Mouse (Mus musculus): ENCODE measurements at regions not wholly inside any gene's neighbourhood (a gene's known extent, or its start where the extent isn't known, plus 50 kb on each side); places are given as distances from the start of the nearest gene placed in this dataset.
"Not testable (repeated sequence)": the region's sequence is repeated elsewhere in the genome, so short reads cannot be mapped to it uniquely, and the experiment has no call there.

DNA sequence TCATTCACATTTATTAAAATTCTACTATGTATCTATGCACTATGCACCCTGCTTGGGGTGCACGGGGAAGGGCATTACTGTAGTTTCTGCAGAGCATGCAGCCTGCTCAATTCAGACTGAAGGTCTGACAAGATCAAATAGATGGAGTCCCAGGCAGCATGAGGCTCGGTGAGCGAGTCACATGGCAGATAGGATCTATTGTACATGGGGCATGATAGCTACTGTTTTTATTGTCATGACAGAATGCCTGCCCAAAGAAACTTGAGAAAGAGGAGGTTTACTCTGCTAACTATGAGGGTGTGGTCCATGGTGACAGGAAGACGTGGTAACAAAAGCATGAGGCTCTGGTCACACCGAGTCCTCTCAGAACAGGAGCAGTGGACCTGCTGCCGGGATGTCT, 203.1 kb upstream of the Sesn3 start:
- Histone ChIP-seq H3K9me3 (ENCODE audit: low read length) (no peaks in the 10 kb centered on the region), H3K4me3 (ENCODE audit: low read depth, low read length) (no peak overlapping the region), H3K27me3 (ENCODE audit: insufficient read depth, low read length) (no peaks in the 10 kb centered on the region), H3K27ac (ENCODE audit: low read depth, low read length) (no peak overlapping the region), H3K9ac (replicated peaks; ENCODE audit: low read length, poor library complexity, severe bottlenecking) (no peak overlapping the region), H3K4me1 (ENCODE audit: insufficient read depth, low read length) (no peaks in the 10 kb centered on the region), H3K36me3 (ENCODE audit: insufficient read depth, low read length) (no peaks in the 10 kb centered on the region), H3K4me2 (ENCODE audit: low read depth, low read length, poor library complexity, severe bottlenecking) (no peak overlapping the region)
- TF ChIP-seq CTCF (IDR thresholded peaks at IDR 0.05) = no peak
- WGBS = 82% methylated on average over 6 of the region's 6 CpGs
- no peak for DNase-seq (ENCODE audit: low spot score)
- no peak for ATAC-seq (ENCODE audit: low FRiP score)

GRCm38 (mm10) chr9:14072950-14073349, 201.9 kb upstream of the Sesn3 start:
- no peak for TF ChIP-seq CTCF (IDR thresholded peaks at IDR 0.05)
- no peaks in the 10 kb centered on the region for H3K9me3 ChIP-seq (ENCODE audit: low read length)
- 97% methylated on average over 1 of the region's 1 CpGs for WGBS
- no peak overlapping the region for H3K4me2 ChIP-seq (ENCODE audit: low read depth, low read length, poor library complexity, severe bottlenecking)
- no peaks in the 10 kb centered on the region for H3K36me3 ChIP-seq (ENCODE audit: insufficient read depth, low read length)
- H3K9ac ChIP-seq (replicated peaks; ENCODE audit: low read length, poor library complexity, severe bottlenecking) = no peak overlapping the region
- DNase-seq (ENCODE audit: low spot score) = no peak
- no peaks in the 10 kb centered on the region for H3K4me1 ChIP-seq (ENCODE audit: insufficient read depth, low read length)
- H3K4me3 ChIP-seq (ENCODE audit: low read depth, low read length) = no peak overlapping the region
- ATAC-seq (ENCODE audit: low FRiP score) = no peak
- no peak overlapping the region for H3K27ac ChIP-seq (ENCODE audit: low read depth, low read length)
- no peaks in the 10 kb centered on the region for H3K27me3 ChIP-seq (ENCODE audit: insufficient read depth, low read length)

GRCm38 (mm10) chr9:14074273-14074672, 200.6 kb upstream of the Sesn3 start:
- no peaks in the 10 kb centered on the region for H3K9me3 ChIP-seq (ENCODE audit: low read length)
- no peak overlapping the region for H3K27ac ChIP-seq (ENCODE audit: low read depth, low read length)
- H3K36me3 ChIP-seq (ENCODE audit: insufficient read depth, low read length) = no peaks in the 10 kb centered on the region
- no peaks in the 10 kb centered on the region for H3K4me1 ChIP-seq (ENCODE audit: insufficient read depth, low read length)
- no peak overlapping the region for H3K9ac ChIP-seq (replicated peaks; ENCODE audit: low read length, poor library complexity, severe bottlenecking)
- H3K4me3 ChIP-seq (ENCODE audit: low read depth, low read length) = no peak overlapping the region
- ATAC-seq (ENCODE audit: low FRiP score) = no peak
- no peaks in the 10 kb centered on the region for H3K27me3 ChIP-seq (ENCODE audit: insufficient read depth, low read length)
- no peak overlapping the region for H3K4me2 ChIP-seq (ENCODE audit: low read depth, low read length, poor library complexity, severe bottlenecking)
- WGBS = 83% methylated on average over 6 of the region's 6 CpGs
- DNase-seq (ENCODE audit: low spot score) = no peak
- TF ChIP-seq CTCF (IDR thresholded peaks at IDR 0.05) = no peak

- H3K27ac ChIP-seq (ENCODE audit: low read depth, low read length); DNase-seq (ENCODE audit: low spot score); H3K9me3 ChIP-seq (ENCODE audit: low read length); H3K4me3 ChIP-seq (ENCODE audit: low read depth, low read length); H3K4me2 ChIP-seq (ENCODE audit: low read depth, low read length, poor library complexity, severe bottlenecking); H3K27me3 ChIP-seq (ENCODE audit: insufficient read depth, low read length); H3K36me3 ChIP-seq (ENCODE audit: insufficient read depth, low read length); H3K9ac ChIP-seq (replicated peaks; ENCODE audit: low read length, poor library complexity, severe bottlenecking); ATAC-seq (ENCODE audit: low FRiP score); H3K4me1 ChIP-seq (ENCODE audit: insufficient read depth, low read length): not testable (repeated sequence)
Observed at GRCm38 (mm10) chr9:14074866-14075265, 200.0 kb upstream of the Sesn3 start.

- 53% methylated on average over 4 of the region's 4 CpGs for WGBS
- H3K4me1 ChIP-seq (ENCODE audit: insufficient read depth, low read length) = no peaks in the 10 kb centered on the region
Observed at GRCm38 (mm10) chr9:14075452-14075851, 199.4 kb upstream of the Sesn3 start.

DNA sequence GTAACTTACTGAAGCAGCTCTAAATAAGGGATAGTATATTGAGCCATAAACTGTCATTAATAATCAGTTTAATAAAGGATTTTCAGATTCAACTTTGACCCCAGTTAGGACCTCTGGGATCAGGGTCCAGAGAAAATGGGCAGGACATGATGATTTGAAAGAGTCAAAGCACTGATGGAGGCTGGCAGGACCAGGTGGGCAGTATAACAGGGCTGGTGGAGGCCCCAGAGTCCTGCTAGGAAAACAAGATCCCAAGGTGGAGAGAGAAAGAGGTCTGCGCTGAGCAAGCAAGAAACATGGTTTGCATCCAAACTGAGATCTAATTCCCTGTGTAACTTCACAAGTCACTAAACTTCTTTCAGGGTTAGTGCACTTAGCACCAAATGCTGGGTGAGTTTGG, 199.0 kb upstream of the Sesn3 start:
- ATAC-seq (ENCODE audit: low FRiP score) = no peak
- WGBS = 96% methylated on average over 1 of the region's 1 CpGs
- Histone ChIP-seq H3K27me3 (ENCODE audit: insufficient read depth, low read length) (no peaks in the 10 kb centered on the region), H3K9me3 (ENCODE audit: low read length) (no peaks in the 10 kb centered on the region), H3K9ac (replicated peaks; ENCODE audit: low read length, poor library complexity, severe bottlenecking) (no peak overlapping the region), H3K4me2 (ENCODE audit: low read depth, low read length, poor library complexity, severe bottlenecking) (no peak overlapping the region), H3K4me1 (ENCODE audit: insufficient read depth, low read length) (no peaks in the 10 kb centered on the region), H3K4me3 (ENCODE audit: low read depth, low read length) (no peak overlapping the region), H3K27ac (ENCODE audit: low read depth, low read length) (no peak overlapping the region), H3K36me3 (ENCODE audit: insufficient read depth, low read length) (no peaks in the 10 kb centered on the region)
- DNase-seq (ENCODE audit: low spot score) = no peak
- TF ChIP-seq CTCF (IDR thresholded peaks at IDR 0.05) = no peak

More at GRCm38 (mm10) chr9:14075452-14075851, 199.4 kb upstream of the Sesn3 start:
- Histone ChIP-seq H3K27me3 (ENCODE audit: insufficient read depth, low read length) (no peaks in the 10 kb centered on the region), H3K9me3 (ENCODE audit: low read length) (no peaks in the 10 kb centered on the region), H3K36me3 (ENCODE audit: insufficient read depth, low read length) (no peaks in the 10 kb centered on the region), H3K27ac (ENCODE audit: low read depth, low read length) (no peak overlapping the region), H3K9ac (replicated peaks; ENCODE audit: low read length, poor library complexity, severe bottlenecking) (no peak overlapping the region), H3K4me3 (ENCODE audit: low read depth, low read length) (no peak overlapping the region), H3K4me2 (ENCODE audit: low read depth, low read length, poor library complexity, severe bottlenecking) (no peak overlapping the region)
- 0 out of 2 replicates have a peak, but pooled peaks have one; percentile 76 for ATAC-seq (ENCODE audit: low FRiP score)
- peak; percentile 85 for DNase-seq (ENCODE audit: low spot score)
- TF ChIP-seq CTCF (IDR thresholded peaks at IDR 0.05) = no peak
